8 mouse cellular contexts compared by ENCODE assay signal in the genomic region with DNA sequence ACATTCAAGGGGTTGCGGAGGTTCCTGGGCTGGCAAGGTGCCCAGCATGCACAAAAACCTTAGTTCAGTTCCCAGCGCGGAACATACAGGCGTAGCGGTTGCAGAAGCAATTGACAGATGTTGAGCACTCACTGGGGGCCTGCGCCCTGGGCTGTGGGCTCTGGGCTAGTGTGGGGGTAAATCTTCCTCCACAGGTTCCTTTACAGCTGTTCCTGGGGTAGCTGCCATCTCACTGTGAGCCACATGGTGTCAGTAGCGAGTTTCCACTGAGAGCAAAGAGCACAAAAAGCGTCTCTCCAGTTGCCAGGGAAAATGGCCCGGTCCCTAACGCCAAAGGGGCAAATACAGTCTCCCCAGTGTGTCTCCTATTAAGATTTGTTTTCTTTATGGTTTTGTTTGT. TPM values are rescaled to one million over a fixed set of nuclear protein-coding genes. Genes with fewer than 3 reads are reported as not detected.
DNase-seq lines count a peak whose midpoint lies in the region; ATAC-seq and TF ChIP-seq lines count a peak whose summit lies in the region.

No protein-coding gene starts in this region.

- peaks cover 18% of the 10 kb centered on the region for H3K4me1 ChIP-seq in G1E (ENCODE audit: insufficient read depth, low read depth, low read length)
- H3K4me1 ChIP-seq in bone marrow macrophage, adult 2 months (ENCODE audit: control insufficient read depth, insufficient read depth, low read length) = peaks cover 21% of the 10 kb centered on the region

- intact Hi-C loops in heart, postnatal 36 days (cut with DNase I) = loop anchor here (1.0 to 2.0 kb wide), 3 partner anchors 54 to 153 kb away; no protein-coding TSS in a partner anchor

- no peak overlapping the region for H3K27ac ChIP-seq in bone marrow macrophage, adult 2 months (ENCODE audit: insufficient read depth, low read depth, low read length)

- H3K27me3 ChIP-seq in G1E (ENCODE audit: insufficient read depth, low read length) = peaks cover 41% of the 10 kb centered on the region

- peak; percentile 77 for TF ChIP-seq CTCF in G1E (IDR thresholded peaks at IDR 0.05; ENCODE audit: low read depth, low read length)
- peak; percentile 55 for TF ChIP-seq CTCF in bone marrow macrophage, adult 2 months (IDR thresholded peaks at IDR 0.05; ENCODE audit: low read depth, low read length)

- H3K9me3 ChIP-seq in G1E (replicated peaks) = no peaks in the 10 kb centered on the region

- ATAC-seq in G1E (ENCODE audit: extremely low read depth, insufficient number of reproducible peaks, low FRiP score, poor library complexity, severe bottlenecking) = peak; percentile 22; the same call in 1 of the 2 replicates
- peak; percentile 67 for ATAC-seq in erythroid progenitor cell, adult 5-6 weeks (replicated peaks; ENCODE audit: low FRiP score, poor library complexity, severe bottlenecking)

- H3K4me3 ChIP-seq in G1E (ENCODE audit: low read depth, low read length) = no peak overlapping the region
- H3K4me3 ChIP-seq in bone marrow macrophage, adult 2 months (ENCODE audit: insufficient read depth, low read length) = no peak overlapping the region

- DNase-seq in G1E (ENCODE audit: low spot score) = peak; percentile 48
- DNase-seq in heart, postnatal 36 days = peak; percentile 90 to 92
- DNase-seq in layer of hippocampus, postnatal 14 days (ENCODE audit: low spot score in 2 of 2) = peak; percentile 90 to 91
- peak; percentile 86 to 90 for DNase-seq in lung, postnatal 4 days
- DNase-seq in right cerebral cortex, postnatal 25 days = peak; percentile 83
- DNase-seq in urinary bladder, postnatal 25 days (ENCODE audit: low spot score) = peak; percentile 74

- H3K36me3 ChIP-seq in G1E (replicated peaks) = no peaks in the 10 kb centered on the region

- no peak for TF ChIP-seq POLR2A in bone marrow macrophage, adult 2 months (IDR thresholded peaks at IDR 0.05; ENCODE audit: borderline replicate concordance, low read depth, low read length)

RNA-seq across cellular contexts. Expression of a gene that starts 0.8 kb away (rescaled TPM):
- 12.5 and 17.3 TPM in 2 replicates for total RNA-seq in G1E (2014; fragmentation: Nextera tagmentation)
- 14.6 and 16.0 TPM in 2 replicates for total RNA-seq in G1E (2017)
- polyA plus RNA-seq in G1E (2012) = 3.4 and 4.8 TPM in 2 replicates
- polyA plus RNA-seq in bone marrow macrophage, adult 2 months (2012; ENCODE audit: insufficient read depth, insufficient read length, missing spikeins) = 79.3 and 80.4 TPM in 2 replicates
- total RNA-seq in erythroid progenitor cell, adult 5-6 weeks (2015; ENCODE audit: low replicate concordance) = 0.42 and 3.2 TPM in 2 replicates
- 1.6 and 2.7 TPM in 2 replicates for total RNA-seq in erythroid progenitor cell, adult 5-6 weeks (2017; ENCODE audit: low replicate concordance)
- total RNA-seq in heart, postnatal 36 days (2021) = 100 to 1,000 TPM; 113 to 123 TPM
- total RNA-seq in layer of hippocampus, postnatal 14 days (2021) = 100 to 1,000 TPM; 156 to 159 TPM

RNA-seq across cellular contexts. Expression of a gene that starts 1.9 kb away (rescaled TPM):
- total RNA-seq in G1E (2014; fragmentation: Nextera tagmentation) (not detected in 2 replicates), G1E (2017) (not detected in 2 replicates)
- polyA plus RNA-seq in G1E (2012) = not detected in 2 replicates
- not detected in 2 replicates for polyA plus RNA-seq in bone marrow macrophage, adult 2 months (2012; ENCODE audit: insufficient read depth, insufficient read length, missing spikeins)
- total RNA-seq in erythroid progenitor cell, adult 5-6 weeks (2015; ENCODE audit: low replicate concordance) = not detected in 2 replicates
- not detected in 2 replicates for total RNA-seq in erythroid progenitor cell, adult 5-6 weeks (2017; ENCODE audit: low replicate concordance)
- not detected for total RNA-seq in heart, postnatal 36 days (2021)
- total RNA-seq in layer of hippocampus, postnatal 14 days (2021) = not detected

RNA-seq across cellular contexts. Expression of a gene that starts 19.2 kb away (rescaled TPM):
- total RNA-seq in G1E (2014; fragmentation: Nextera tagmentation) (not detected in 2 replicates), G1E (2017) (0.06 TPM in 1 of 2 replicates, not detected in the other)
- polyA plus RNA-seq in G1E (2012) = not detected in 2 replicates
- polyA plus RNA-seq in bone marrow macrophage, adult 2 months (2012; ENCODE audit: insufficient read depth, insufficient read length, missing spikeins) = not detected in 2 replicates
- not detected in 2 replicates for total RNA-seq in erythroid progenitor cell, adult 5-6 weeks (2015; ENCODE audit: low replicate concordance)
- total RNA-seq in erythroid progenitor cell, adult 5-6 weeks (2017; ENCODE audit: low replicate concordance) = not detected in 2 replicates
- total RNA-seq in heart, postnatal 36 days (2021) = 1 to 10 TPM; 2.1 to 2.7 TPM
- total RNA-seq in layer of hippocampus, postnatal 14 days (2021) = not detected

RNA-seq across cellular contexts. Expression of a gene that starts 42.3 kb away (rescaled TPM):
- total RNA-seq in G1E (2014; fragmentation: Nextera tagmentation) = not detected in 2 replicates
- total RNA-seq in G1E (2017) = 0.06 and 0.22 TPM in 2 replicates
- not detected in 2 replicates for polyA plus RNA-seq in G1E (2012)
- polyA plus RNA-seq in bone marrow macrophage, adult 2 months (2012; ENCODE audit: insufficient read depth, insufficient read length, missing spikeins) = 0.31 TPM in 1 of 2 replicates, not detected in the other
- not detected in 2 replicates for total RNA-seq in erythroid progenitor cell, adult 5-6 weeks (2015; ENCODE audit: low replicate concordance)
- not detected in 2 replicates for total RNA-seq in erythroid progenitor cell, adult 5-6 weeks (2017; ENCODE audit: low replicate concordance)
- 1 to 10 TPM; 1.7 to 1.9 TPM for total RNA-seq in heart, postnatal 36 days (2021)
- total RNA-seq in layer of hippocampus, postnatal 14 days (2021) = 10 to 100 TPM; 87.4 to 93.8 TPM

RNA-seq across cellular contexts. Expression of a gene that starts 55.3 kb away (rescaled TPM):
- total RNA-seq in G1E (2014; fragmentation: Nextera tagmentation) (not detected in 2 replicates), G1E (2017) (0.06 TPM in 1 of 2 replicates, not detected in the other)
- polyA plus RNA-seq in G1E (2012) = not detected in 2 replicates
- polyA plus RNA-seq in bone marrow macrophage, adult 2 months (2012; ENCODE audit: insufficient read depth, insufficient read length, missing spikeins) = 5.1 and 6.4 TPM in 2 replicates
- 0.42 and 3.6 TPM in 2 replicates for total RNA-seq in erythroid progenitor cell, adult 5-6 weeks (2015; ENCODE audit: low replicate concordance)
- total RNA-seq in erythroid progenitor cell, adult 5-6 weeks (2017; ENCODE audit: low replicate concordance) = 0.23 and 0.64 TPM in 2 replicates
- total RNA-seq in heart, postnatal 36 days (2021) = 10 to 100 TPM; 68.3 to 69.5 TPM
- under 1 TPM; 0.24 to 0.32 TPM for total RNA-seq in layer of hippocampus, postnatal 14 days (2021)
